Mouse (Mus musculus): ENCODE measurements at regions not wholly inside any gene's neighbourhood (a gene's known extent, or its start where the extent isn't known, plus 50 kb on each side); places are given as distances from the start of the nearest gene placed in this dataset.

- Histone ChIP-seq H3K36me3 (no peaks in the 10 kb centered on the region), H3K4me2 (no peak overlapping the region), H3K4me1 (no peaks in the 10 kb centered on the region), H3K27me3 (no peaks in the 10 kb centered on the region), H3K4me3 (no peak overlapping the region), H3K9me3 (no peaks in the 10 kb centered on the region), H3K9ac (no peak overlapping the region), H3K27ac (no peak overlapping the region)
- ATAC-seq (ENCODE audit: borderline replicate concordance, extremely low read depth, low FRiP score, low TSS enrichment) = no peak
- 79% methylated on average over 4 of the region's 4 CpGs for WGBS
Measured at GRCm38 (mm10) chr5:75523041-75523678, 51.6 kb upstream of the Kit start.

Data from lung, embryonic 15.5 days (tissue).